Mouse (Mus musculus): ENCODE data around the gene Tnfrsf25.

Gene Tnfrsf25

GRCm38 (mm10) chr4:152146033-152146827, 30.5 kb downstream of the Tnfrsf25 start:
- DNase-seq = no peak

- DNase-seq = no peak
Observed at GRCm38 (mm10) chr4:152150546-152150945, 34.8 kb downstream of the Tnfrsf25 start.

GRCm38 (mm10) chr4:152151451-152151965, 35.8 kb downstream of the Tnfrsf25 start:
- DNase-seq = no peak

GRCm38 (mm10) chr4:152151966-152152544, 36.3 kb downstream of the Tnfrsf25 start, which contains the start of gene Espn:
Gene Espn, minus strand, starts transcription at chr4:152152371.
- DNase-seq = peak; percentile 44 to 66

GRCm38 (mm10) chr4:152153771-152154177, 38.0 kb downstream of the Tnfrsf25 start:
- DNase-seq = peak; percentile 84 to 95

GRCm38 (mm10) chr4:152155019-152155418, 39.3 kb downstream of the Tnfrsf25 start:
- no peak for DNase-seq

- peak in 1 of 2 experiments; percentile 62 for DNase-seq
Observed at GRCm38 (mm10) chr4:152157779-152158584, 42.2 kb downstream of the Tnfrsf25 start.

- no peak for DNase-seq
Observed at GRCm38 (mm10) chr4:152158585-152159284, 43.0 kb downstream of the Tnfrsf25 start, which contains the start of gene Hes2. Gene Hes2, plus strand, starts transcription at chr4:152158867.

- no peak for DNase-seq
Observed at GRCm38 (mm10) chr4:152159285-152159678, 43.5 kb downstream of the Tnfrsf25 start.

GRCm38 (mm10) chr4:152160748-152161147, 45.0 kb downstream of the Tnfrsf25 start:
- no peak for DNase-seq

GRCm38 (mm10) chr4:152161601-152162000, 45.9 kb downstream of the Tnfrsf25 start:
- no peak for DNase-seq

- no peak for DNase-seq
Observed at GRCm38 (mm10) chr4:152162748-152163147, 47.0 kb downstream of the Tnfrsf25 start.

GRCm38 (mm10) chr4:152165036-152165931, 49.5 kb downstream of the Tnfrsf25 start:
- DNase-seq = peak; percentile 58 to 83

GRCm38 (mm10) chr4:152168052-152168451, 52.3 kb downstream of the Tnfrsf25 start:
- no peak for DNase-seq

GRCm38 (mm10) chr4:152169103-152169502, 53.4 kb downstream of the Tnfrsf25 start:
- DNase-seq = no peak
